Mouse (Mus musculus): Measurements from ENCODE around the gene A1cf.

GRCm38 (mm10) chr19:31865451-31865850 lies 3.1 kb upstream of the A1cf start:
- TF ChIP-seq CTCF (IDR thresholded peaks at IDR 0.05) (no peak), EP300 (IDR thresholded peaks at IDR 0.05) (no peak)

Measured in lung, postnatal 0 days (tissue).